Mouse (Mus musculus): Measurements from ENCODE around the gene Vtn.

Vtn gene

DNA sequence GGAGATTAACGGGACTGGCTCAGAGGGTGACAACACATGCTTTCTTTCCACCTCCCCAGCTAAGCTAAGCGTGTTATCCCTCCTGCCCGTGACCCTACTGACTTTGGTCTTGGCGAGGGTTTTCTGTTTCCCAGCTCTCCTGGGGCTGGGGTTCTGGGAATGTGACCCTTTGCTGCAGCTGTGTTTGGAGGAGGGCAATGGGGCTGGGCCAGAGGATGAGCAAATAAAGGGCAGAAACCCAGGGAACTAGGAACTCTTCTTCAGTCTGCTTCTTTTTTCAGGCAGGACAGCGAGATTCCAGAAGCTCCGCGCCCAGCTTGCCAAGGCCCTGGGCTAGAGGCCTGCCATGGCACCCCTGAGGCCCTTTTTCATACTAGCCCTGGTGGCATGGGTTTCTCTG lies at the start of gene Vtn:
Gene Vtn (plus strand): TSS at position 88 of the 400 bp plus-strand sequence.
- DNase-seq: no peak

GRCm38 (mm10) chr11:78450337-78450736 lies 48.6 kb upstream of the Vtn start:
- no peak for DNase-seq

GRCm38 (mm10) chr11:78453675-78454074 lies 45.2 kb upstream of the Vtn start:
- peak in 1 of 2 experiments; percentile 26 for DNase-seq

DNA sequence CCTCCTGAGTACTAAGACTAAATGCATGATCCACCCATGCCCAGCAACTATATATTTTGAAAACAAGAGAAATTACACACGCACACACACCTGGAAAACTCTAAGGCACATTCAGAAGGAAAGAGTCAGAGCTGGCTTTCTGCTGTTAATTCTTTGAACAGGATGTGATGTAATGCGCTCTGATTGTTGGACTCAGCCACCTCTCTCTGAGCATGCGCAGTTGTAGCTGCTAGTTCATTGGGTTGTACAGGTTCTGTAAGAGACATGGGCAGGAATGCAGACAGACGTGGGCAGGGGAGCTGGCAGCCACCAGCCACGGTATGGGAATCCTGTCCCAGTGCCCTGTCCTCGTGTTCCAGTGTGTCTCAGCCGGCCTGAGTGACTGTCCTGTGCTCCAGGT lies 44.6 kb upstream of the Vtn start:
- DNase-seq: no peak

DNA sequence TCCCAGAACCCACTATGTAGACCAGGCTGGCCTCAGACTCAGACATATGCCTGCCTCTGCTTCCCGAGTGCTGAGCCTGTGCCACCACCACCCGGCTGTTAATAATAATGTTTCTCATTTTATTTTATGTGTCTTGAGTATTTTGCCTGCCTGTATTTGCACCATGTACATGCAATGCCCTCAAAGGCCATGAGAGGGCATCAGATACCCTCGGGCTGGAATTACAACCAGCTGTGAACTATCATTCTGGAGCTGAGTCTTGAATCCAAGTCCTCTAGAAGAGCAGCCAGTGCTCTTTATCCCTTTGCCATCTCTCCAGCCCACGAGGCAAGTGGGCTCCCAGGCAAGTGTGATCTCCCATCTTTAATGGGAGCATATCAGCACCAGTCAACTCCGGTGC lies 43.6 kb upstream of the Vtn start:
- no peak for DNase-seq

DNA sequence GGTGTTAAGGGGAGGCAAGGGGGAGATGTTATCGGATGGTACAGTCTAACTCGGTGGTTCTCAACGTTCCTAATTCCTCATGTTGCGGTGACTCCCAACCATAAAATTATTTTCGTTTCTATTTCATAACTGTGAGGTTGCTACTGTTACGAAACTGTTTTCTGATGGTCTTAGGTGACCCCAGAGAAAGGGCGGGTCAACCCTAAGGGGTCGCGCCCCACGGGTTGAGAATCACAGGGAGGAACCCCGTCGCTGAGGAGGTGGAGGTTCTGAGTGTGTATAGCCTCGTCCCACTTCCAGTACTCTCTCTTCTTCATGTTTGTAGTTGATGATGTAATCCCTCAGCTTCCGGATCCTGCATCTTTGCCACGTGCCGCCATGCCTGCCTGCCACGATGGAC lies 40.2 kb upstream of the Vtn start:
- no peak for DNase-seq

GRCm38 (mm10) chr11:78461894-78462293 lies 37.0 kb upstream of the Vtn start:
- no peak for DNase-seq

GRCm38 (mm10) chr11:78462669-78463068 lies 36.2 kb upstream of the Vtn start:
- no peak for DNase-seq

DNA sequence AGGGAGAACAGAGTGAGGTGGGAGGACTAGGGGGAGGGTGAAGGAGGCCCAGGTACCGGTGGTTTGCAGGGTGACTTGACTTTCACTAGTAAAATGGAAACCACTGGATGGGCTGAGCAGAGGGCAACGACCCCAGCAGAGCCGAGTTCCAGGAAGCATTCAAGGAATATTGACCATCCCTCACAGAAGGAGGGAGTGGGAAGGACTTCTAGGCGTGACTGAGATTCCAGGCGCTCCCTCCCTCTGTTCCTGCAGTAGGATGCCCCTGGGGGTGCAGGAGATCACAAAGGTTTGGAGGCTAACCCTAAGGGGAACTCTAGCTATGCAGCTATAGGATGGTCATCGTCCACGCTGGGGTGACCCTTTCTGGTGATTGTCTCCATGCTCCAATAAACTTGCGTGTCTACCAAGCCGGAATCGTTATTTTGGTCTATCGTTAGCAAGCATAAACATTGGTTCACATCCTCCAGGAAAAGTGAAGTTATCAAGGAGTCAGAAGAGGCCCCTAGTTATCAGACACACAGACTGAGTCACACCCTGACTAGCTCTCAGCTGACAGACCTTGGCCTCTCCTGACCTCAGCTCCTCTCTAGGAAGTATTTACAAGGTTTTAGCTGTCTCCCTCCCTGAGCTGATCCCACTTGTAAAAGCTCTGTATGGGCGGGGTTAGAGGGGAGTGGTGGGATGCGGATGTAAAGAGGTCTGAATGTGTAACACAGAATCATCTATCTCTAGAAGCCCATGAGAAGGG lies 35.4 kb upstream of the Vtn start:
- DNase-seq: no peak

DNA sequence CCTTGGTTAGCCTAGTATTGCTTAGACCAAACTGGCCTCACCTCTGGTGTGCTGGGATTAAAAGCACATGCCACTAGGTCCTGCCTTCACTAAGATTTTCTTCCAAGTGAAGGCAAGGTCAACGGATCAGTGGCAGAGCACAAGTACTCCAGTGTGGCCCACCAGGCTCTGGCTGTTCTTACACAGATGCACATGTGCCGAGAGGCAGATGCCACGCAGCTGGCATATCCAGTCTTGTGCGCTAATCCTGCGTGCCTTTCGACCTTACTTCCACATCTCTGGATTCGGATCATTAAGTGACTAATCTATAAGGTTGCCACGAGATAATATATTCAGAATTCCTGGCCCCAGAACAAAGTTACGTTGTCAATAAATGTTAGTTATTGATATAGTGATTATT lies 33.8 kb upstream of the Vtn start:
- no peak for DNase-seq

- peak; percentile 58 to 65 for DNase-seq
These were observed 33.2 kb upstream of the Vtn start, which contains the start of gene Slc46a1 for GRCm38 (mm10) chr11:78465568-78466180. Gene Slc46a1 (plus strand): TSS chr11:78465697.

DNA sequence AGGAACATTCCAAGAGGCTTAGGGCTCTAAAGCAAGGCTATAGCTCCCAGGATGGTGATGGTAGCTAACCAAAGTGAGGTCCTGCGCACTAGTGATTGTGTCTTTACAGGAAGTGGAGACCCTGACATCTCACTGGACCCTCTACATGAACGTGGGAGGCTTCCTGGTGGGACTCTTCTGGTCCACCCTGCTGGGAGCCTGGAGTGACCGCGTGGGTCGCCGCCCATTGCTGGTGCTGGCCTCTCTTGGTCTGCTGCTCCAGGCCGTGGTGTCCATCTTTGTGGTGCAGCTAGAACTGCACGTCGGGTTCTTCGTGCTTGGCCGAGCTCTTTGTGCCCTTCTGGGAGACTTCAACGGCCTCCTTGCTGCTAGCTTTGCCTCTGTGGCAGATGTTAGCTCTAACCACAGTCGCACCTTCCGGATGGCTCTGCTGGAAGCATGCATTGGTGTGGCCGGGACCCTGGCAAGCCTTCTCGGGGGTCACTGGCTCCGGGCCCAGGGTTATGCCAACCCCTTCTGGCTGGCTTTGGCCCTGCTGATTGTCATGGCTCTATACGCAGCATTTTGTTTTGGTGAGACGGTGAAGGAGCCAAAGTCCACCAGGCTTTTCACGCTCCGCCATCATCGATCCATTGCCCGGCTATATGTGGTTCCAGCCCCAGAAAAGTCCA lies 32.5 kb upstream of the Vtn start:
- DNase-seq: no peak

GRCm38 (mm10) chr11:78467515-78467914 lies 31.4 kb upstream of the Vtn start:
- no peak for DNase-seq

DNA sequence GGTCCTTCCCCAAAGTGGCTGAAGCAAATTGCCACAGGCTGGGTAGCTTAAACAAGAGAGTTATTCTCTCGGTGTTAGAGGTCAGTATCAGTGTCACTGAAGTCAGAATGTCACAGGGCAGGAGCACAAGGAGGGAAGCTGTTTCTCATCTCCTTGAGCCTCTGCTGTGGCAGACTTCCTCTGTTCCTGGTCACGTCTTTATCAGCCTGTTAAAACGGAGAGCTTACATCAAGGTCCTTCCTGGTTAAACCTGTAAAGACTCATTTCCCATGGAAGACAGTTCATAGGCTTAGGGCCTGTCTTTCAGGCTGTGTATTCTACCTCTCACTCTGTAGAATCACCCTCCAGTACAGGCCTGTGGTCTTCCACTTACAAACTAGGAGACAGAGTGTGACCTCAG lies 31.0 kb upstream of the Vtn start:
- DNase-seq: no peak

GRCm38 (mm10) chr11:78471326-78472103 lies 27.4 kb upstream of the Vtn start:
- no peak for DNase-seq

DNA sequence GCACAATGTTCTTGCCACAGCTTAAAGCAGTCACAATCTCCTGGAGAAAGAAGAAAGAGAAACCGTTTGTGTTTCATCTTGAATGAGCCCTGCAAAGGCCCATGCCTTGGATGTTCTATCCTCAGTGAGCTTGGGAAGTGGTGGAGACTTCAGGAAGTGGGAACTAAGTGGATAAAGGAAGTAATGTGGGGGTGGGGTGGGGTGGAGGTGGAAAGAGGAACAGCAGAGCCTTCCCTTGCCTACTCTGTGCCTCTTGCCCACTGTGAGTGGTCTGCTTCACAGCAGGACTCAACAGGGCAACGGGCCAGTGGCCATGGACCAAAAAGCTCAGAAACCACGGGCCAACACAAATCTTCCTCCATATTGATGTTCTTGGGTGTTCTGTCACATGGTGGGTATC lies 23.6 kb upstream of the Vtn start:
- DNase-seq: no peak

- no peak for DNase-seq
These were observed 15.3 kb upstream of the Vtn start for GRCm38 (mm10) chr11:78483639-78484038.

- DNase-seq: peak in 1 of 2 experiments; percentile 29
These were observed 10.7 kb upstream of the Vtn start for GRCm38 (mm10) chr11:78488168-78488567.

DNA sequence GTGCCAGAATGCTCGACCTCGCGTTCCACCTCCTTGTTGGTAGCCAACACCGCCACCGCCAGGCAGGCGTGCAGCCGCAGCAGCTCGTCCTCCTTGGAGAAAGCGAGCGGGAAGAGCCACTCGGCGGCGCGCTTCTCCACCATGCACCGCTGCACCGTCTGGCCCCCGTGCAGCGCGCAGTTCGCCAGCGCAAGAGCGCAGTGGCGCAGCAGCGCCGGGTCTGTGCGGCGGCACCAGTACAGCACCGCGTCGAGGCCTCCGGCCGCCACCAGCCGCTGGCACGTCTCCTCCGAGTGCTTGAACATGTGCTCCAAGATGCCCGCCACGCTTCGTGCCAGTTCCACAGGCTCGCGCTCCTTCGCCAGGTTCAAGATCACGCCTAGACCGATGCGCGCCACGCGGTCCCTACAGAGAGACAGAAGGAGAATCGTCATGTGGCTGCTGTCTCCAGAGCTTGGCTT lies 8.1 kb upstream of the Vtn start:
- DNase-seq: no peak

DNA sequence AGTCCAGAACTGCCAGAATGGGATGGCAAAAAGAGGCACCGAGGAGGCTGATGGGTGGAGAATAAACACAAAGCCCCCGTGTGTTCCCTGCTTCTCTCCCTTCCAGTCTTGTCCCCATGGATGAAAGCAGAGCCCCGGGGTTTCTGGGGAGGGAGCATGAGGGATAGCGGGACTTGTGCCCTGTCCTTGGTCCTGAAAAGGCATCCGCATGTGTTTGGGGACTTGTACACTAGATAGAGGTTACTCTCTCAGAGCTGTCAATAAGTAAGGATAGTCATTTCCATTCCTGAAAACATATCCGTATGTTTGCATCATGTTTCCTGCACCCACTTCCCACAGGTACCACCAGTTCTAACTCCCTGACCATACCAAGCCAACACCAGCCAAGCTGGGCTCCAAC lies 3.0 kb upstream of the Vtn start:
- no peak for DNase-seq

DNA sequence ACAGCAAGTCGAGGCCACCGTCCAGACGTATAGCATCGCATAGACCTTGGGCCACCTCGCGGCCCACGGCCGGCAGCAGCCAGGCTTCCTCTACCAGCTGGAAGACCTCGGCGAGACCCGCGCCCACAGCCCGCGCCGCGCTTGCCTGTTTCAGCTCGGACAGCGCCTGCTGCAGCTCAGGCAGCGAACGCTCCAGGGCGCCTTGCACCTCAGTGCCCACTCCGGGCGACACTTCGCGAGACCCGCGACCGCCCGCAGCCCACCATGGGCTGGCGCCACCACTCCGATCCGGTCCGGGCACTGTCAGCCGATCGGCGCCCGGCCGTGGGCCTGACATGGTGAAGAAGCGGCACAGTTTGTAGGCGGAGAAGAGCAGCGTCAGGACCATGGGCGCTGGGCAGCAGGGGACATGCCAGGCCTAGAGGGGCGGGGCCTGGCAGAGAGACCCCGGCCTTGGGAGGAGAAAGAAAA lies 1.8 kb upstream of the Vtn start:
- peak; percentile 20 to 29 for DNase-seq

GRCm38 (mm10) chr11:78497544-78498522 lies 1.1 kb upstream of the Vtn start, which contains the start of gene Sarm1:
Gene Sarm1 (minus strand): TSS chr11:78497754.
- DNase-seq: peak; percentile 94 to 96

Data from thymus, adult 18-20 months (tissue).